Mouse (Mus musculus): ENCODE results near the gene Banf2.

Banf2 gene

DNA sequence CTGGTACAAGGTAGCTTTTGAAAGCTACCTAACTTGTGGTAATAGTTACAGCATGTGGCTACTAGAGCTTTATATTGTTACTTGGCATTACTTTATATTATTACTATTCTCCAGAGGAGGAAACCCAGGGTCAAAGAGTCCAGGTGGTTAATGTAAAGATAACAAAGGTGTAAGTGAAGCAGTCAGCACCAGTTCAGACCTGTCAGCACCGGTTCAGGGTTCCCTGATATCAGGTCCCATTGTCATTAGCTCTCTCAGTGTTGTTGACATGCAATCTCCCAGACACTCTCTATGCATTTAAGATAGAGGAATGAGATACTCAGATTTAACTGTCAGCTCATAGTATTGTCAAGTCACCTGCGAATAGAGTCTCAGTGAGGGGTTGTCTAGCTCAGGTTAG is 75.0 kb downstream of the Banf2 start:
- DNase-seq = no peak

DNA sequence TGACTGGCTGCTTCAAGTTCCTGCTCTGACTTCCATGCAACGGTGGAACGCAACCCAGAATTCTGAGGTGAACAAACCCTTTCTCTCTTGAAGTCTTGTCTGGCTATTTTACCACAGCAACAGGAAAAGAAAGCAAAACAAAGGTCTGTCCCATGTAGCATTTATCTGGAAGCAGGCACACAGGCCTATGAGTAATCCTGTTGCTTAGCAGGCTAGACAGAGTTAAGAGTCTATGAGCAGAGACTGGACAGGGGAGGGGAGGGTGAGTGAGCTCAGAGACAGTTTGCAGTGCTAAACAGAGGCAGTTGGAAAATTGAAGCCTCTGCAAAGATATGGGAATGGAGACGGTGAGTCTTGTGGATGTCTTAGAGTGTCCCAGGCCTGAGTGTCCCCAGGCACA is 75.5 kb downstream of the Banf2 start:
- DNase-seq = no peak

GRCm38 (mm10) chr2:144111966-144112365 is 79.1 kb downstream of the Banf2 start:
- DNase-seq = no peak

- DNase-seq = no peak
These were observed 79.8 kb downstream of the Banf2 start for GRCm38 (mm10) chr2:144112666-144113065.

DNA sequence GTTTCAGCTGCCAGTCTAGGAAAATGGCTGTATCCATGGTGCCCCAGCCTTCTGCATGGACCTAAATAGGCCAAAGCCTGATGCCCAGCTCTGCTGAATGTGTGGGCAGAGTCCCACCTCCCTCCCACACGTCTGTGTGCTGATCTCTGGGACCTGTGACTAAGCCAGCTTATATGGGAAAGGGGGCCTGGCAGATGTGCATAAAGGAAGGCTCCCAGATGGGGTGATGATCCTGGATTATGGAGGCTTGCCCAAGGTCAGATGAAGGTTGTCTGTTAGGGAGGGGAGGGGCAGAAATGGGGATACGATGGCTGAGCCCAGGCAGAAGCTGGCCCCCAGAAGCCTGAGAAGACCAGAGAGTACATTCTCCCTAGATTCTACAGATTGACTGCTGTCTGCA is 85.2 kb downstream of the Banf2 start:
- no peak for DNase-seq

GRCm38 (mm10) chr2:144120186-144120823 is 87.4 kb downstream of the Banf2 start:
- peak; percentile 8 to 11 for DNase-seq

DNA sequence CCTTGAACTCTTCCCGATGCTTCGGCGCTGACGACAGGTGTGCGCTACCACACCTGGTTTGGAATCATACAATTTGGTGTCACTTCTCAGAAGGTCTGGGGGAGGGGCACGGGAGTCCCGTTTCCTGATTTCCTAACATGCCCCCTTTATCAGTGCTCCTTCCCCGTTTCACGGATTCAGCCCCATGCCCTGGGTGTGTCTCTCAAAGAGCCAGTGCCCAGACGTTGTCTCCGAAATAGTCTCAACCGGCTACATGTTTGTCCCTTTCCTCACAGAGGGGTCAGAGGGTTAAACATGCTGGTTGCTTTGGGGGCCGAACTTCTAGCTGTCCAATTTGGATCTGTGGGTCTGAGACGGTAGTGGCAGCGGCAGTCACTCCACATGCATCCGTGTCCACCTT is 89.2 kb downstream of the Banf2 start:
- no peak for DNase-seq

All from cerebellum, adult 18-20 months (tissue).